Mouse (Mus musculus) embryonic facial prominence, embryonic 12.5 days (tissue): ENCODE results near the gene Olfr763. TPM values are rescaled to one million over a fixed set of nuclear protein-coding genes. Genes with fewer than 3 reads are reported as not detected.
"Not testable (repeated sequence)": the region's sequence is repeated elsewhere in the genome, so short reads cannot be mapped to it uniquely, and the experiment has no call there.

Source experiments
- ATAC-seq: fragments of 200-750 bp; cut with Nextera tagmentation; 2 replicates; pipeline ENCODE4 v1.8.0; 2017; ENCODE audit not compliant: insufficient number of reproducible peaks, insufficient read depth, low FRiP score, low TSS enrichment
- H3K27ac ChIP-seq: fragments of 300-500 bp; sonication (generic); 2 replicates; pipeline ENCODE4 v1.5.1; 2016; ENCODE audit warnings: mild to moderate bottlenecking
- H3K27me3 ChIP-seq: fragments of 300-500 bp; sonication (generic); 2 replicates; pipeline ENCODE4 v1.6.1; 2016; ENCODE audit warnings: mild to moderate bottlenecking, moderate library complexity
- H3K36me3 ChIP-seq: fragments of 300-500 bp; sonication (generic); 2 replicates; pipeline ENCODE4 v1.6.1; 2016; ENCODE audit warnings: mild to moderate bottlenecking
- H3K4me1 ChIP-seq: fragments of 300-500 bp; sonication (generic); 2 replicates; pipeline ENCODE4 v1.6.1; 2016
- H3K4me2 ChIP-seq: fragments of 300-500 bp; sonication (generic); replicated peaks from 2 replicates; pipeline ENCODE4 v1.6.1; 2016; ENCODE audit warnings: mild to moderate bottlenecking, moderate library complexity
- H3K4me3 ChIP-seq: fragments of 300-500 bp; sonication (generic); 2 replicates; pipeline ENCODE4 v1.5.1; 2016; ENCODE audit warnings: mild to moderate bottlenecking
- H3K9ac ChIP-seq: fragments of 300-500 bp; sonication (generic); 2 replicates; pipeline ENCODE4 v1.6.1; 2016; ENCODE audit warnings: mild to moderate bottlenecking, moderate library complexity
- H3K9me3 ChIP-seq: fragments of 300-500 bp; sonication (generic); 2 replicates; pipeline ENCODE4 v1.6.1; 2016; ENCODE audit warnings: mild to moderate bottlenecking, moderate library complexity
- WGBS: fragments of 180-500 bp; shearing (Covaris S2); methylation state at CpG from one replicate; pipeline ENCODE4 v1.1.7; 2016; 5-methylcytosine and 5-hydroxymethylcytosine counted together
- polyA plus RNA-seq: library from polyadenylated mRNA; unstranded; fragments of >200 nt; fragmentation: Nextera tagmentation; extraction: Ambion mirVana; gene quantifications from 2 replicates; pipeline ENCODE4 v1.2.1, GENCODE M21; 2016

The Olfr763 gene
- not detected in 2 replicates for polyA plus RNA-seq

GRCm38 (mm10) chr10:129010288-129010841, at the start of gene Olfr763:
TSS of gene Olfr763 (plus strand) at chr10:129010791.
- Histone ChIP-seq H3K36me3 (no peaks in the 10 kb centered on the region), H3K27ac (no peak within 1 kb of the TSS), H3K27me3 (no peaks in the 10 kb centered on the region), H3K9ac (no peak within 1 kb of the TSS), H3K4me1 (no peaks in the 10 kb centered on the region), H3K9me3 (no peaks in the 10 kb centered on the region), H3K4me2 (no peak within 1 kb of the TSS), H3K4me3 (no peak within 1 kb of the TSS)
- ATAC-seq: no peak
- 67% methylated on average over 2 of the region's 2 CpGs for WGBS

- 59% methylated on average over 2 of the region's 2 CpGs for WGBS
- no peak for ATAC-seq
- H3K4me2 ChIP-seq: no peak overlapping the region
These were observed 45.6 kb upstream of the Olfr763 start for GRCm38 (mm10) chr10:128964961-128965360.

GRCm38 (mm10) chr10:128965871-128966270, 44.7 kb upstream of the Olfr763 start:
- ATAC-seq: no peak
- Histone ChIP-seq H3K27me3 (no peaks in the 10 kb centered on the region), H3K4me1 (no peaks in the 10 kb centered on the region), H3K4me2 (no peak overlapping the region), H3K4me3 (no peak overlapping the region), H3K9ac (no peak overlapping the region), H3K9me3 (no peaks in the 10 kb centered on the region), H3K27ac (no peak overlapping the region), H3K36me3 (no peaks in the 10 kb centered on the region)
- WGBS: 80% methylated on average over 6 of the region's 6 CpGs

More at GRCm38 (mm10) chr10:128964961-128965360, 45.6 kb upstream of the Olfr763 start:
- Histone ChIP-seq H3K36me3 (no peaks in the 10 kb centered on the region), H3K4me1 (no peaks in the 10 kb centered on the region), H3K9ac (no peak overlapping the region), H3K27ac (no peak overlapping the region), H3K27me3 (no peaks in the 10 kb centered on the region), H3K9me3 (no peaks in the 10 kb centered on the region), H3K4me3 (no peak overlapping the region)

- H3K27me3 ChIP-seq: no peaks in the 10 kb centered on the region
- H3K4me1 ChIP-seq: no peaks in the 10 kb centered on the region
- no peak overlapping the region for H3K27ac ChIP-seq
- 36% methylated on average over 1 of the region's 1 CpGs for WGBS
- H3K4me3 ChIP-seq: no peak overlapping the region
- no peak overlapping the region for H3K9ac ChIP-seq
- no peak overlapping the region for H3K4me2 ChIP-seq
- H3K36me3 ChIP-seq: no peaks in the 10 kb centered on the region
- ATAC-seq: no peak
- no peaks in the 10 kb centered on the region for H3K9me3 ChIP-seq
These were observed 42.2 kb upstream of the Olfr763 start for GRCm38 (mm10) chr10:128968341-128968749.

GRCm38 (mm10) chr10:128970740-128971250, 39.8 kb upstream of the Olfr763 start:
- Histone ChIP-seq H3K9ac (no peak overlapping the region), H3K27me3 (no peaks in the 10 kb centered on the region), H3K27ac (no peak overlapping the region), H3K9me3 (no peaks in the 10 kb centered on the region), H3K4me2 (no peak overlapping the region), H3K4me3 (no peak overlapping the region), H3K36me3 (no peaks in the 10 kb centered on the region), H3K4me1 (no peaks in the 10 kb centered on the region)
- WGBS: 39% methylated on average over 1 of the region's 1 CpGs
- no peak for ATAC-seq

- no peak for ATAC-seq
- Histone ChIP-seq H3K36me3 (no peaks in the 10 kb centered on the region), H3K27me3 (no peaks in the 10 kb centered on the region), H3K4me1 (no peaks in the 10 kb centered on the region), H3K4me3 (no peak overlapping the region), H3K9ac (no peak overlapping the region), H3K4me2 (no peak overlapping the region), H3K9me3 (no peaks in the 10 kb centered on the region), H3K27ac (no peak overlapping the region)
- 71% methylated on average over 4 of the region's 4 CpGs for WGBS
These were observed 37.8 kb upstream of the Olfr763 start for GRCm38 (mm10) chr10:128972841-128973240.

- H3K9ac ChIP-seq: no peak overlapping the region
- WGBS: 63% methylated on average over 3 of the region's 3 CpGs
- H3K36me3 ChIP-seq: no peaks in the 10 kb centered on the region
- no peaks in the 10 kb centered on the region for H3K27me3 ChIP-seq
- H3K4me2 ChIP-seq: no peak overlapping the region
- H3K4me1 ChIP-seq: no peaks in the 10 kb centered on the region
- no peak overlapping the region for H3K27ac ChIP-seq
- H3K9me3 ChIP-seq: no peaks in the 10 kb centered on the region
- ATAC-seq: no peak
- H3K4me3 ChIP-seq: no peak overlapping the region
These were observed 34.2 kb upstream of the Olfr763 start for GRCm38 (mm10) chr10:128976395-128976794.

- H3K4me1 ChIP-seq: no peaks in the 10 kb centered on the region
- H3K9me3 ChIP-seq: no peaks in the 10 kb centered on the region
- no peak overlapping the region for H3K27ac ChIP-seq
- H3K4me2 ChIP-seq: no peak overlapping the region
- 20% methylated on average over 9 of the region's 9 CpGs for WGBS
- no peaks in the 10 kb centered on the region for H3K27me3 ChIP-seq
- H3K36me3 ChIP-seq: no peaks in the 10 kb centered on the region
- no peak overlapping the region for H3K9ac ChIP-seq
- no peak overlapping the region for H3K4me3 ChIP-seq
- ATAC-seq: 0 out of 2 replicates have a peak, but pooled peaks have one; percentile 22
These were observed 33.0 kb upstream of the Olfr763 start for GRCm38 (mm10) chr10:128977522-128978114.

GRCm38 (mm10) chr10:128980644-128981365, 29.8 kb upstream of the Olfr763 start:
- Histone ChIP-seq H3K36me3 (no peaks in the 10 kb centered on the region), H3K9ac (no peak overlapping the region), H3K4me3 (no peak overlapping the region), H3K4me2 (no peak overlapping the region), H3K27me3 (no peaks in the 10 kb centered on the region), H3K9me3 (no peaks in the 10 kb centered on the region), H3K27ac (no peak overlapping the region), H3K4me1 (no peaks in the 10 kb centered on the region)
- ATAC-seq: no peak
- WGBS: 58% methylated on average over 3 of the region's 3 CpGs

GRCm38 (mm10) chr10:128989131-128989530, 21.5 kb upstream of the Olfr763 start, which contains the start of gene Olfr9:
TSS of gene Olfr9 (plus strand) at chr10:128989431.
- not testable (repeated sequence) for ATAC-seq, H3K4me2 ChIP-seq, H3K27ac ChIP-seq, H3K9ac ChIP-seq, H3K9me3 ChIP-seq, H3K4me3 ChIP-seq, H3K36me3 ChIP-seq, H3K27me3 ChIP-seq, H3K4me1 ChIP-seq
- WGBS: 27% methylated on average over 1 of the region's 1 CpGs

- not testable (repeated sequence) for H3K4me3 ChIP-seq, H3K9ac ChIP-seq, H3K4me1 ChIP-seq, H3K4me2 ChIP-seq, H3K27ac ChIP-seq, H3K27me3 ChIP-seq, H3K36me3 ChIP-seq, H3K9me3 ChIP-seq, ATAC-seq
- WGBS: 66% methylated on average over 7 of the region's 10 CpGs
These were observed 20.3 kb upstream of the Olfr763 start for GRCm38 (mm10) chr10:128990129-128990850.
